Mouse (Mus musculus): ENCODE data around the gene Vasn. TPM values are rescaled to one million over a fixed set of nuclear protein-coding genes. Genes with fewer than 3 reads are reported as not detected.
A peak's percentile ranks its signal among the peaks of the same experiment; 100 is the strongest.

Vasn gene
- polyA plus RNA-seq, 1 experiment: 6.5 TPM

GRCm38 (mm10) chr16:4602189-4602588 lies 37.6 kb upstream of the Vasn start:
- DNase-seq: no peak
- Histone ChIP-seq H3K4me3 (replicated peaks; ENCODE audit: insufficient read depth, low read depth, low read length) (no peak overlapping the region), H3K27me3 (ENCODE audit: control insufficient read depth, insufficient read depth, low read length) (no peaks in the 10 kb centered on the region), H3K27ac (ENCODE audit: insufficient read depth, low read length) (no peak overlapping the region), H3K4me1 (ENCODE audit: control insufficient read depth, insufficient read depth, low read length) (peaks cover 5% of the 10 kb centered on the region)
- 34% methylated on average over 3 of the region's 3 CpGs for WGBS
- TF ChIP-seq CTCF (IDR thresholded peaks at IDR 0.05; ENCODE audit: borderline replicate concordance, insufficient read depth, low read depth, low read length) (no peak), POLR2A (IDR thresholded peaks at IDR 0.05; ENCODE audit: borderline replicate concordance, insufficient read depth, low read length) (no peak)

- Histone ChIP-seq H3K4me3 (replicated peaks; ENCODE audit: insufficient read depth, low read depth, low read length) (no peak overlapping the region), H3K27ac (ENCODE audit: insufficient read depth, low read length) (no peak overlapping the region), H3K4me1 (ENCODE audit: control insufficient read depth, insufficient read depth, low read length) (peaks cover 5% of the 10 kb centered on the region), H3K27me3 (ENCODE audit: control insufficient read depth, insufficient read depth, low read length) (no peaks in the 10 kb centered on the region)
- no peak for TF ChIP-seq CTCF (IDR thresholded peaks at IDR 0.05; ENCODE audit: borderline replicate concordance, insufficient read depth, low read depth, low read length)
- TF ChIP-seq POLR2A (IDR thresholded peaks at IDR 0.05; ENCODE audit: borderline replicate concordance, insufficient read depth, low read length): no peak
- WGBS: 47% methylated on average over 7 of the region's 7 CpGs
- DNase-seq: no peak
Measured at GRCm38 (mm10) chr16:4602766-4603452, 36.8 kb upstream of the Vasn start.

- H3K27me3 ChIP-seq (ENCODE audit: control insufficient read depth, insufficient read depth, low read length): no peaks in the 10 kb centered on the region
- peaks cover 5% of the 10 kb centered on the region for H3K4me1 ChIP-seq (ENCODE audit: control insufficient read depth, insufficient read depth, low read length)
- no peak for DNase-seq
- no peak overlapping the region for H3K27ac ChIP-seq (ENCODE audit: insufficient read depth, low read length)
- TF ChIP-seq CTCF (IDR thresholded peaks at IDR 0.05; ENCODE audit: borderline replicate concordance, insufficient read depth, low read depth, low read length) (no peak), POLR2A (IDR thresholded peaks at IDR 0.05; ENCODE audit: borderline replicate concordance, insufficient read depth, low read length) (no peak)
- 64% methylated on average over 1 of the region's 1 CpGs for WGBS
- no peak overlapping the region for H3K4me3 ChIP-seq (replicated peaks; ENCODE audit: insufficient read depth, low read depth, low read length)
Measured at GRCm38 (mm10) chr16:4603453-4603837, 36.3 kb upstream of the Vasn start.

GRCm38 (mm10) chr16:4604293-4604837 lies 35.4 kb upstream of the Vasn start:
- Histone ChIP-seq H3K27ac (ENCODE audit: insufficient read depth, low read length) (no peak overlapping the region), H3K4me1 (ENCODE audit: control insufficient read depth, insufficient read depth, low read length) (peaks cover 5% of the 10 kb centered on the region), H3K27me3 (ENCODE audit: control insufficient read depth, insufficient read depth, low read length) (no peaks in the 10 kb centered on the region), H3K4me3 (replicated peaks; ENCODE audit: insufficient read depth, low read depth, low read length) (no peak overlapping the region)
- DNase-seq: no peak
- no peak for TF ChIP-seq CTCF (IDR thresholded peaks at IDR 0.05; ENCODE audit: borderline replicate concordance, insufficient read depth, low read depth, low read length)
- TF ChIP-seq POLR2A (IDR thresholded peaks at IDR 0.05; ENCODE audit: borderline replicate concordance, insufficient read depth, low read length): no peak
- 73% methylated on average over 11 of the region's 11 CpGs for WGBS

- no peak overlapping the region for H3K4me3 ChIP-seq (replicated peaks; ENCODE audit: insufficient read depth, low read depth, low read length)
- TF ChIP-seq CTCF (IDR thresholded peaks at IDR 0.05; ENCODE audit: borderline replicate concordance, insufficient read depth, low read depth, low read length) (no peak), POLR2A (IDR thresholded peaks at IDR 0.05; ENCODE audit: borderline replicate concordance, insufficient read depth, low read length) (no peak)
- peaks cover 5% of the 10 kb centered on the region for H3K4me1 ChIP-seq (ENCODE audit: control insufficient read depth, insufficient read depth, low read length)
- DNase-seq: no peak
- no peak overlapping the region for H3K27ac ChIP-seq (ENCODE audit: insufficient read depth, low read length)
- no peaks in the 10 kb centered on the region for H3K27me3 ChIP-seq (ENCODE audit: control insufficient read depth, insufficient read depth, low read length)
- 68% methylated on average over 13 of the region's 13 CpGs for WGBS
Measured at GRCm38 (mm10) chr16:4605514-4606131, 34.1 kb upstream of the Vasn start.

GRCm38 (mm10) chr16:4606431-4607084 lies 33.2 kb upstream of the Vasn start:
- Histone ChIP-seq H3K4me3 (replicated peaks; ENCODE audit: insufficient read depth, low read depth, low read length) (no peak overlapping the region), H3K27me3 (ENCODE audit: control insufficient read depth, insufficient read depth, low read length) (no peaks in the 10 kb centered on the region), H3K27ac (ENCODE audit: insufficient read depth, low read length) (no peak overlapping the region), H3K4me1 (ENCODE audit: control insufficient read depth, insufficient read depth, low read length) (peaks cover 5% of the 10 kb centered on the region)
- TF ChIP-seq POLR2A (IDR thresholded peaks at IDR 0.05; ENCODE audit: borderline replicate concordance, insufficient read depth, low read length) (no peak), CTCF (IDR thresholded peaks at IDR 0.05; ENCODE audit: borderline replicate concordance, insufficient read depth, low read depth, low read length) (peak; percentile 32; the same call in 1 of the 2 replicates)
- WGBS: 36% methylated on average over 5 of the region's 5 CpGs
- DNase-seq: peak; percentile 48 to 49

GRCm38 (mm10) chr16:4607818-4608531 lies 31.8 kb upstream of the Vasn start:
- TF ChIP-seq POLR2A (IDR thresholded peaks at IDR 0.05; ENCODE audit: borderline replicate concordance, insufficient read depth, low read length) (no peak), CTCF (IDR thresholded peaks at IDR 0.05; ENCODE audit: borderline replicate concordance, insufficient read depth, low read depth, low read length) (peak; percentile 96)
- Histone ChIP-seq H3K27ac (ENCODE audit: insufficient read depth, low read length) (no peak overlapping the region), H3K4me1 (ENCODE audit: control insufficient read depth, insufficient read depth, low read length) (no peaks in the 10 kb centered on the region; the same call in none of the 2 replicates), H3K27me3 (ENCODE audit: control insufficient read depth, insufficient read depth, low read length) (no peaks in the 10 kb centered on the region), H3K4me3 (replicated peaks; ENCODE audit: insufficient read depth, low read depth, low read length) (no peak overlapping the region)
- DNase-seq: peak; percentile 84 to 91
- 49% methylated on average over 9 of the region's 9 CpGs for WGBS
